ENCODE assay signal across 28 mouse cellular contexts in genomic region chr2:173270196-173270595, GRCm38 (mm10). TPM values are rescaled to one million over a fixed set of nuclear protein-coding genes. Genes with fewer than 3 reads are reported as not detected.
DNase-seq lines count a peak whose midpoint lies in the region; ATAC-seq lines count a peak whose summit lies in the region.
"Had no signal": no experiment of that assay in that cellular context is flagged by ENCODE, and none has a peak within 500 bp of the region (broad histone marks: within the 10 kb centered on the region; RNA-seq: fewer than 3 reads in every experiment).

No protein-coding gene starts in this region.

- DNase-seq in hindbrain, embryonic 11.5 days (ENCODE audit: low spot score) = no peak
- peak; percentile 53 for DNase-seq in lung, postnatal 10 days
- no peak for DNase-seq in lung, postnatal 4 days
- DNase-seq in left cerebral cortex, adult 9 months (ENCODE audit: low spot score in 2 of 2) = no peak
- DNase-seq: adrenal gland, postnatal 10 days; cerebellum, adult 11 months; cerebellum, adult 9-10 months; cerebellum, postnatal 36 days; kidney, adult 18-20 months; kidney, postnatal 4 days; liver, embryonic 13.5 days; lung, adult 18-20 months; thymus, postnatal 4 days had no signal

- no peak for ATAC-seq in hindbrain, embryonic 13.5 days (ENCODE audit: low FRiP score)
- no peak for ATAC-seq in hindbrain, embryonic 11.5 days (ENCODE audit: low FRiP score)
- no peak for ATAC-seq in erythroblast, adult 5-6 weeks (replicated peaks; ENCODE audit: low FRiP score, poor library complexity, severe bottlenecking)
- ATAC-seq: CD4-positive, CD25-positive, alpha-beta regulatory T cell, adult 4 months; forebrain, embryonic 15.5 days; midbrain, embryonic 13.5 days had no signal

- no peaks in the 10 kb centered on the region for H3K36me3 ChIP-seq in hindbrain, embryonic 13.5 days
- H3K36me3 ChIP-seq in hindbrain, embryonic 11.5 days (ENCODE audit: control insufficient read depth, insufficient read depth, low read length) = no peaks in the 10 kb centered on the region
- H3K36me3 ChIP-seq: forebrain, embryonic 15.5 days; hindbrain, embryonic 12.5 days; limb, embryonic 10.5 days; limb, embryonic 15.5 days; liver, embryonic 13.5 days; midbrain, embryonic 13.5 days had no signal

- no peak overlapping the region for H3K4me3 ChIP-seq in hindbrain, embryonic 13.5 days
- H3K4me3 ChIP-seq in hindbrain, embryonic 11.5 days (ENCODE audit: low read depth, low read length) = no peak overlapping the region
- peak overlapping the region; percentile 92 for H3K4me3 ChIP-seq in brown adipose tissue, adult 24 weeks (ENCODE audit: insufficient read depth, low read depth, low read length)
- H3K4me3 ChIP-seq: forebrain, embryonic 15.5 days; hindbrain, embryonic 12.5 days; limb, embryonic 10.5 days; limb, embryonic 15.5 days; liver, embryonic 13.5 days; midbrain, embryonic 13.5 days had no signal

- H3K4me2 ChIP-seq in hindbrain, embryonic 13.5 days = 0 out of 2 replicates have a peak overlapping the region, but pooled peaks have one; percentile 2
- H3K4me2 ChIP-seq in hindbrain, embryonic 11.5 days (replicated peaks; ENCODE audit: low read depth, low read length) = no peak overlapping the region
- H3K4me2 ChIP-seq: forebrain, embryonic 15.5 days; hindbrain, embryonic 12.5 days; limb, embryonic 15.5 days; liver, embryonic 13.5 days; midbrain, embryonic 13.5 days had no signal

- no peaks in the 10 kb centered on the region for H3K9me3 ChIP-seq in hindbrain, embryonic 13.5 days
- no peaks in the 10 kb centered on the region for H3K9me3 ChIP-seq in hindbrain, embryonic 11.5 days (ENCODE audit: control insufficient read depth, low read length)
- H3K9me3 ChIP-seq: forebrain, embryonic 15.5 days; hindbrain, embryonic 12.5 days; limb, embryonic 10.5 days; limb, embryonic 15.5 days; liver, embryonic 13.5 days; midbrain, embryonic 13.5 days had no signal

- no peak overlapping the region for H3K9ac ChIP-seq in hindbrain, embryonic 13.5 days
- no peak overlapping the region for H3K9ac ChIP-seq in hindbrain, embryonic 11.5 days (ENCODE audit: low read depth, low read length)
- H3K9ac ChIP-seq: forebrain, embryonic 15.5 days; hindbrain, embryonic 12.5 days; limb, embryonic 15.5 days; liver, embryonic 13.5 days; midbrain, embryonic 13.5 days had no signal

- H3K27ac ChIP-seq in hindbrain, embryonic 13.5 days = no peak overlapping the region
- no peak overlapping the region for H3K27ac ChIP-seq in hindbrain, embryonic 11.5 days (ENCODE audit: low read depth, low read length)
- H3K27ac ChIP-seq in brown adipose tissue, adult 24 weeks (replicated peaks; ENCODE audit: low read depth, low read length) = peak overlapping the region; percentile 99
- H3K27ac ChIP-seq: forebrain, embryonic 15.5 days; hindbrain, embryonic 12.5 days; kidney, postnatal 0 days; limb, embryonic 10.5 days; limb, embryonic 15.5 days; liver, embryonic 13.5 days; macrophage; midbrain, embryonic 13.5 days had no signal

- H3K4me1 ChIP-seq in hindbrain, embryonic 13.5 days (replicated peaks) = peaks cover 99% of the 10 kb centered on the region
- H3K4me1 ChIP-seq in hindbrain, embryonic 11.5 days (replicated peaks; ENCODE audit: control insufficient read depth, insufficient read depth, low read length) = peaks cover 14% of the 10 kb centered on the region
- no peaks in the 10 kb centered on the region; the same call in 1 of the 2 replicates for H3K4me1 ChIP-seq in brown adipose tissue, adult 24 weeks (ENCODE audit: control insufficient read depth, insufficient read depth, insufficient read length, low read length)
- H3K4me1 ChIP-seq: liver, embryonic 13.5 days had no signal

- no peaks in the 10 kb centered on the region for H3K27me3 ChIP-seq in hindbrain, embryonic 13.5 days
- H3K27me3 ChIP-seq in hindbrain, embryonic 11.5 days (ENCODE audit: control insufficient read depth, insufficient read depth, low read length) = peaks cover 6% of the 10 kb centered on the region; the same call in 1 of the 2 replicates
- H3K27me3 ChIP-seq: forebrain, embryonic 15.5 days; hindbrain, embryonic 12.5 days; limb, embryonic 15.5 days; midbrain, embryonic 13.5 days had no signal

- 58% methylated on average over 9 of the region's 9 CpGs for WGBS in hindbrain, embryonic 13.5 days
- 58% methylated on average over 9 of the region's 9 CpGs for WGBS in hindbrain, embryonic 11.5 days

RNA-seq across cellular contexts. Expression of gene Pmepa1, which starts 6.1 kb away (rescaled TPM):
- 4.7 and 5.2 TPM in 2 replicates for polyA plus RNA-seq in hindbrain, embryonic 13.5 days (2015; fragmentation: Nextera tagmentation; extraction: Ambion mirVana)
- 3.4 and 5.0 TPM in 2 replicates for polyA plus RNA-seq in hindbrain, embryonic 11.5 days (2014; fragmentation: Nextera tagmentation; extraction: Ambion mirVana)
- polyA plus RNA-seq in brown adipose tissue, adult 24 weeks (2012; ENCODE audit: insufficient read depth, insufficient read length, missing spikeins) = 108 and 141 TPM in 2 replicates
- total RNA-seq in erythroblast, adult 5-6 weeks (2015; ENCODE audit: low replicate concordance) = 0.96 TPM in 1 of 2 replicates, not detected in the other
- total RNA-seq in erythroblast, adult 5-6 weeks (2017; ENCODE audit: low replicate concordance) = not detected in 2 replicates

RNA-seq across cellular contexts. Expression of gene Zbp1, which starts 51.5 kb away (rescaled TPM):
- 0.16 and 0.29 TPM in 2 replicates for polyA plus RNA-seq in hindbrain, embryonic 13.5 days (2015; fragmentation: Nextera tagmentation; extraction: Ambion mirVana)
- 0.33 TPM in 1 of 2 replicates, not detected in the other for polyA plus RNA-seq in hindbrain, embryonic 11.5 days (2014; fragmentation: Nextera tagmentation; extraction: Ambion mirVana)
- polyA plus RNA-seq in brown adipose tissue, adult 24 weeks (2012; ENCODE audit: insufficient read depth, insufficient read length, missing spikeins) = 1.6 TPM in 1 of 2 replicates, not detected in the other
- 4.4 and 11.1 TPM in 2 replicates for total RNA-seq in erythroblast, adult 5-6 weeks (2015; ENCODE audit: low replicate concordance)
- 3.0 and 6.4 TPM in 2 replicates for total RNA-seq in erythroblast, adult 5-6 weeks (2017; ENCODE audit: low replicate concordance)
- total RNA-seq: layer of hippocampus, postnatal 25 days had no signal
- polyA plus RNA-seq: embryonic facial prominence, embryonic 11.5 days; heart, embryonic 14.5 days; limb, embryonic 10.5 days; neural tube, embryonic 11.5 days had no signal

Comparison
In these comparisons a context has a peak if more than half of its experiments do, and no peak if none do; other contexts are left out.
1. RNA of gene Pmepa1, which starts 6.1 kb away (polyA plus RNA-seq): 108 to 141 TPM in brown adipose tissue, adult 24 weeks; 3.4 to 5.0 TPM in hindbrain, embryonic 11.5 days and 4.7 to 5.2 TPM in hindbrain, embryonic 13.5 days; every median in the first group is over 10 times any median in the second.